Mouse (Mus musculus) kidney, postnatal 10 days (tissue): ENCODE measurements at regions not wholly inside any gene's neighbourhood (a gene's known extent, or its start where the extent isn't known, plus 50 kb on each side); places are given as distances from the start of the nearest gene placed in this dataset.
"Not testable (repeated sequence)": the region's sequence is repeated elsewhere in the genome, so short reads cannot be mapped to it uniquely, and the experiment has no call there.

Experiments
- DNase-seq: peaks from one replicate; pipeline ENCODE4 v3.0.0; 2021; ENCODE audit warnings: mixed read lengths

- no peak for DNase-seq
These were observed 66.6 kb upstream of the Chd2 start for GRCm38 (mm10) chr7:73608070-73608803.

GRCm38 (mm10) chr7:73607450-73608005 lies 65.9 kb upstream of the Chd2 start:
- DNase-seq = no peak

- peak; percentile 97 for DNase-seq
These were observed 65.2 kb upstream of the Chd2 start for GRCm38 (mm10) chr7:73606677-73607449.

GRCm38 (mm10) chr7:73604597-73604996 lies 63.0 kb upstream of the Chd2 start:
- DNase-seq = no peak

DNA sequence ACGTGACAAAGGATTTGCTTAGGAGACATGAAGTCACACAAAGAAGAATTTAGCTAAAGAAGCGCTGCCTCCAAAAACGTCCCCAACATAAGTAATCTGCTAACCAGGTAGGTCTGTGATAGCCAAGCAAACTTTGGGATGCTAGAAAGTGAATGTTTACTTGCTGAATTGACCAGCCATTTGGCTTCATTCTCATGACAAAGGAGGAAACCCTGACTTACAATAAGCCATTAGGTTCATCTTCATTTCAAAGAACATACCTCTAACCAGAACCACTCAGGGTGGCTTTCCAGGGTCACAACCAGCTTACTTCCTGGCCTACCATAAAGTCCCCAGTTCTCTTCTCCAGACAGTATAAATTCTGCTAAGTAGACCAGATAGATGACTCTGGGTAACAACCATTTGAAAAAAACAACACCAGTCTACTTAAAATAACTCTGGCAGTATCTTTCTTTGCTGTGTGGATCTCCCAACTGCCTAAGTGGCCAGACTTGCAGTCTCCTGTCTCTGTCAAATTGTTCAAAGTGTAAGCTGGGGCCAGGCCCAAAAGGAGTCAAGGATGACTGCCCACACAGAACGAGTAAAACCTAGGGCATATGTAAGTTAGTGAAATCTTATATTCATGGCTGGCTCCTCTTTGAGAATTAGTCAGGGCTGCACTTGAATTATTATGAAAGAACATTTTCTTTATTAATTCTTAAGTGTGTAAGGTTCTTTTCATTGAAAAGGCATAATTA lies 61.4 kb upstream of the Chd2 start:
- no peak for DNase-seq

GRCm38 (mm10) chr7:73601336-73601735 lies 59.7 kb upstream of the Chd2 start:
- DNase-seq = no peak

- no peak for DNase-seq
These were observed 59.1 kb upstream of the Chd2 start for GRCm38 (mm10) chr7:73600776-73601175.

GRCm38 (mm10) chr7:73600003-73600385 lies 58.4 kb upstream of the Chd2 start:
- not testable (repeated sequence) for DNase-seq

DNA sequence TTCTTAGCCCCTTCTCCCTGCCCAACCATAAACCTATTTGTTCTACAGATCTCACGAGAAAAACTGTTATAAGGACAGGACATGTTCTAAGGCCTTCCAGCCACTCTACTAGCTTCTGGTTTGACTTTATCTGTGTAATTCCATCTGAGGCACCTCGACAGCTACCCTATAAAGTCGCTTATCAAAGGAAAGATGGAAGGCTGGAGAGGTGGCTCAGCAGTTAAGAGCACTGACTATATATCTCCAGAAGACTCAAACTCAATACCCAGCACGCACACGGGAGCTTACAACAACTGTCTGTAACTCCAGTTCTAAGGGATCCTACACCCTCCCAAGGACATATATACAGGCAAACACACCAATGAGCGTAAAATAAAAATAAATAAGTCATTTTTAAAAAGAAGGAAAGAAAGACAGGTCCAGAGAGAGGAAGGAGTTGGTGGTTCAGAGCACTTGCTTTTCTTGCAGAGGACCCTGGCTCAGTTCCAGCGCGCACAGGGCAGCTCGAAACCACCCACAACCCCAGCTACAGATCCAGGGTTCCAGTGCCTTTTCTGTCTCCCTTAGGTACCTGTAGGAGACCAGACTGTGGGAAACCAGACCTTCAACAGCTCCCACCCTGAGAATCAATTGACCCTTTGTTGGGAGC lies 57.8 kb upstream of the Chd2 start:
- DNase-seq = no peak

- DNase-seq = no peak
These were observed 56.3 kb upstream of the Chd2 start for GRCm38 (mm10) chr7:73597968-73598367.

GRCm38 (mm10) chr7:73596866-73597840 lies 55.5 kb upstream of the Chd2 start:
- DNase-seq = no peak

- DNase-seq = no peak
These were observed 54.8 kb upstream of the Chd2 start for GRCm38 (mm10) chr7:73596415-73596814.

DNA sequence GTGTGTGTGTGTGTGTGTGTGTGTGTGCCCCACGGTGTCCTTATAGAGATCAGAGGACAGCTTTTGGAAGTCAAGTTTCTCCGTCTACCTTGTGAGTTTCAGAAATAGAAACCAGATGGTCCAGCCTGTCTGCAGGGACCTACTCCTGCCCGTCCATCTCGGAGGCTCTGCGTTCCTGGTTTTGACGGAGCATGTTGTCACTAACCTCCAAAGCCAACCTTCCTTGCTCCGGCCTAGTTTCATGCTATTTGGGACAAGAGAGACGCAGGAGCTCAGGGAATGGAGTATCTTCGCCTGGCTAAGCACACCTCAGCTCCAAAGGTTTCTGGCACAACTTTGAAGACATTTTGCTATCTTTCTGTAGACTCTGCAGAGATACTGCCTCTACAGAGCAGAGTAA lies 54.2 kb upstream of the Chd2 start:
- peak; percentile 45 for DNase-seq

DNA sequence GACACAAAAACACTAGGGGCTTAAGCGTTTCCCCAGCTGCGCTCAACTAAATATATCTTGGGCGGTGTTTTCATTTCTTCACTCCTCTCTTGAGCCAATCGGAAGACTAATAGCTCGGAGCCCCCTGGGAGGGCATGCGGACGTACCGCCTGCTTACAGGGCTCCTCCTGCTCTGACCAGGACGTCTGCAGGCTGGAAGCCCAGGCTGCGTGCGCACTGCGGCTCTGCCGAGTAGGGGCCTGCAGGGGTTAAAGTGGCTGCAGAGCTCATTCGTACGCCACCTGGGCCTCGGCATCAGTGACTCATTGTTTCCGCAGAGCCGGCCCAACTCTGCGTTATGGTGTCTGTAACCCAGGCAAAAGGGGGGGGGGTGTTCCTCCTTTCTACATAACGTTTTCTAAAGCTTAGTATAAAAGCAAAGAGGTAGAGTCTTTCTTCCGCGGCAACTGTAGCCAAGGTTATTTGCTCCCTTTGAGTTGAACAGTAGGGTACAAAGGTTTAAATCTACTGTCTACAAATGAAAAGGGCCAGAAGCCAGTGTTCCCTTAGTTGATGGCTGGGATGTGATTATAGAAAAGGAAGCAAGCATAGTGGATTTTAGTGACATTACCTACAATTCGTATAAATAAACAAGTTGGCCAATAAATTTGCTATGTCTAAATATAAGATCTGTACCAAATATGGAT lies 53.7 kb upstream of the Chd2 start:
- peak; percentile 95 for DNase-seq

DNA sequence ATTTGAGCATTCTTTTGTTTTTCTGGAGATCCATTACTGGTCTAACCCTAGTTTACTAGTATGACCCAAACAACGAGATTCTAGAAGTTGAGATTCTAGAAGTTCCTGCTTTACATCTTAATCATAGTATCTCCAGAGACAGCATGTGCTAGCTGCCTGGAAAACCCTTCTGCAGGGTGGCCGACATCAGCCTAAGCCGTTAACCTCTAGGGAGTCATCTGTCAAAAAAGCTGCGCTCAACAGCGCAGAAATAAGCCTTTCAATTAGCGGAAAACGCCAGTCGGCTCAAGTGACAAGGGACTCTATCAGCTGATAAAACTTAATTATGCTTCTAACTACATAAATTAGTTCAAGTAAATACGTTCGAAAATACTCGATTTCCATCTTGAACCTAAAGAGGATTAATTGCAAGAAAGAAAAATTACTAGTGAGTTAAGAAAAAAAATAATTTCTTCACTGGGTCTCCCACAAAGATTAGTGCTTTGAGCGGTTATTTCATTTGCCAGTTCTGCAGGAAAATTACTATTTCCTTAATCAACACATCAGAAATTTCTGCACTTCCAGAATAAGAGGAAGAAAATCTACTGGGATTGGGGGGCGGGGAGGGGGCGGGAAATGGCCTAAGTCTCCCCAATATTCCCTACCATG lies 53.0 kb upstream of the Chd2 start:
- peak; percentile 68 for DNase-seq

DNA sequence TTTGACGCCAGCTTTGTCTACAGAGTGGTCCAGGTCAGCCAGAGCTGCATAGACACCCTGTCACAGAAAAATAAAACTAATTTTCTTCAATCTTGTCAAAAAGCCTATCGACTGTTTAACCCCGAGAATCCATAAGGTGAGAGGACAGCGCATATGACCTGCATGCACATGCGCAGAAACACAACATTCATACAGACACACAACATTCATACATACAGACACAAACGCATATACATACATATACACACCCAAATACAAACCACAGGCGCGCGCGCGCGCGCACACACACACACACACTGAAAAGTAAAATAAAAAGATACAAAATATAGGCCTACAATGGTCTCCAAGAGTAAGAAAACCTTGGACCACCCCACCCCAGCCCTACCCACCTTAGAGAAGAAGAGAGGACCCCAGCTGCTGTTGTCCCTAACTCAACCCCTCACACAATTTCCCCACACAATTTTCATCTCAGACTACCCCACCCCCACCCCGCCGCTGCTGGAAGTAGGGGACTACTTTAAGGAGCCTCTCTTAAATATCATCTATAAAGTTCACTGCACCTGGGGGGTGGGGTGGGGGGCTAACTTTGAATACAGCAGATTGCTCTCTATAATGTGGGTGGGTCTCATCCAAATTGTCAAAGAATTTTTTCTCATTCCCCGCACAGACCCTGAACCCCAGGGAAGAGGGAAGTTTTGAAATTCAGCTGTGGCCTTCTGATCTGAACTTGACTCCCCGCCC lies 52.2 kb upstream of the Chd2 start:
- DNase-seq = no peak

DNA sequence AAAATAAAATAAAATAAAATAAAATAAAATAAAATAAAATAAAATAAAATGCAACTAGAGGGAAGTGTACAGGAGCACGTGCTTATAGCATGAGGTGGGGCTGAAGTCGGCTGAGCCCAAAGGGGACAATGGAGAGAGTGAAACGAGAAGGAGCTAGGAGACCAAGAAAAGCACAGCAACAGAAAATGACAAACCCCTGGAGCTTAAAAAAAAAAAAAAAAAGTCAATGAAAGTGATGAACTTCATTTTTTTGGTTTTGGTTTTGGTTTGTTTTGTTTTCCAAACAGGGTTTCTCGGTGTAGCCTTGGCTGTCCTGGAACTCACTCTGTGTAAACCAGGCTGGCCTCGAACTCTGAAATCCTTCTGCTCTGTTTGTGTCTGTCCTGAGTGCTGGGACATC lies 51.2 kb upstream of the Chd2 start:
- no peak for DNase-seq
